Mouse (Mus musculus) adrenal gland, adult (tissue): ENCODE results near the gene Hbb-bt.
"Not testable (repeated sequence)": the region's sequence is repeated elsewhere in the genome, so short reads cannot be mapped to it uniquely, and the experiment has no call there.

Source experiments
- DNase-seq, 2 experiments: peaks; one replicate each; pipeline ENCODE4 v3.0.0; 2022 to 2023; ENCODE audit warnings: low spot score in 1 of 2; ENCODE audit not compliant: inconsistent age in 2 of 2

The Hbb-bt gene

DNA sequence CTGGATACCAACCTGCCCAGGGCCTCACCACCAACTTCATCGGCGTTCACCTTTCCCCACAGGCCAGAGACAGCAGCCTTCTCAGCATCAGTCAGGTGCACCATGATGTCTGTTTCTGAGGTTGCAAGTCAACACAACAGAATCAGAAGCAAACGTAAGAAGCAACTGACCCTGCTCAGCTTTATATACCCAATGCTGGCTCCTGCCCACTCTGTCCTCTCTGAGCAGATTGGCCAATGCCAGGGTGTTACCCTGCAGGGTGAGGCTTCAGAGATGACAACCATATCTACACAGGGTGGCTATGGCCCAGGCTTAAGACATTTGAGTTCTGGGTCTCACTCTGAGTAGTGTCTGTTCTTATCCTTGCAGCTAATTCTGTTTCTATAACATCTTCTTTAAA, at the start of gene Hbb-bt:
TSS of gene Hbb-bt (minus strand) at position 231 of the 400 bp plus-strand sequence.
- DNase-seq: no peak

DNA sequence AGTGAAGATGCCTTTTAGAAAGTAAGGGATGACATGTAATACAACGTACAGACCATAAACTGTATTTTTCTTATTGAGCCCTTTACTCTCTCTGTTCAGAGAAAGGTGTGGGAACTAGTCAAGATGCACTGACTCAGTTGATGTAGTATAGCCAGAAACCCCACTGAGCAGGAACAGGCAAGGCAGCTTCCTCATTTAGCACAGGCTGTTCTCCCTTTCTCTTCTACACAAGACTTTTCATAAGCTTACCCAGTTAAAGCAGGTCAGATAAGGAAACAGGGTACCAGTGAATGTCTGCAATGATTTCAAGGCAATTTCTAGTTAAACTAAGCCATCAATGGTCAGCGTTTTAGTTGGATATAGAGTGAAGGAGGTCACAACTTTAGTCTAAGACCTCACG, 47.7 kb upstream of the Hbb-bt start:
- no peak for DNase-seq

DNA sequence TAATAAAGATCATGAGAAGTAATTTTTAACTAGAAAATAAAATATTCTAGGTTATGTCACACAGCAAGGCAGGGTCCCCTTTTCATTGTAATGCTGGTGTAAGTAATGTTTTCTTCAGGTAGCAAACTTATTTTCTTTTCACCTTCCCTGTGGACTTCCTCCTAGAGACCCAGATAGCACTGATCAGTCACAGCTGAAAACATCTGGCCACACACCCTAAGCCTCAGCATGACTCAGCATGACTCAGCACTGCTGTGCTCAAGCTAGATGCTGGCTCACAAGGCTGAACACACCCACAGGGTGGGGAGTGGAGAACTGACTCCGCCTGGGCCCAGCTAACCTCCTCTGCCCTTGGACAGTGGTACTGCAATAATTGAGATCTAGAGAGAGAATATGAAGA, 47.1 kb upstream of the Hbb-bt start:
- peak; percentile 76 to 82 for DNase-seq

DNA sequence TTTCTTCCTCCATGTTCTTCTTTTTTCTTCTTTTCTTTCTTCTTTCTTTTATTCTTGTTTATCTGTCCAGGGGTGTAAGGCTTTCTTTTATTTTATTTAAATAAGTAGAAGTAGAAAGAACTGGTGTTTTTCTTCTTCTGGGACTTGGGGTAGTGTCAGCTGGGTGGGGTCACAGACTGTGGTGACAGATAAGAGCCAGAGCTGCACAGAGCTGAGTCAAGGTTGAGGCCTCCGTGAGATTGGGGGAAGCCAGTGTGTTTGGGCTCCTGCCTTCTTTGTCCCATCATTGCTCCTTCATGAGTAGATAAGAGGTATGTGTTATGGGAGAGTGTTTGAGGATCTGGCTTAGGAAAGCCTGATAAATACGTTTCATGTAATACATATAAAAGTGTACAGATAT, 45.3 kb upstream of the Hbb-bt start:
- DNase-seq: no peak

DNA sequence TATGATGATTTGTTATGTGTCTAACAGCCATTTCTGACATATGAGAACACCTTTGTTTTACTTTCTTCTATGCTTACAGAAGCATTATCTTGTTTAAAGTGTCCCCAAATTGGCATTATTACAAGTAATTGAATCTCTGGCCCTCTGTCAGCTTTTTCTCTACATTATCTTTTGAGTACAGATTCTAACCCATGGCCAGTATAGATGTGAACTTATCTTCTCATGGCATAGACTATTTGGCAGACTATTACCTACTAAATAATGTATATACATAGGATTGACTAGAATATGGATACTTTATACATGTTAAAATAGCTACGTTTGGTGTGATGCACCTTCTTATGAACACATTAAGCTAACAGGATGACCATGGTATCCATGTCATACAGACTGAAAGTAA, 40.9 kb upstream of the Hbb-bt start:
- no peak for DNase-seq

DNA sequence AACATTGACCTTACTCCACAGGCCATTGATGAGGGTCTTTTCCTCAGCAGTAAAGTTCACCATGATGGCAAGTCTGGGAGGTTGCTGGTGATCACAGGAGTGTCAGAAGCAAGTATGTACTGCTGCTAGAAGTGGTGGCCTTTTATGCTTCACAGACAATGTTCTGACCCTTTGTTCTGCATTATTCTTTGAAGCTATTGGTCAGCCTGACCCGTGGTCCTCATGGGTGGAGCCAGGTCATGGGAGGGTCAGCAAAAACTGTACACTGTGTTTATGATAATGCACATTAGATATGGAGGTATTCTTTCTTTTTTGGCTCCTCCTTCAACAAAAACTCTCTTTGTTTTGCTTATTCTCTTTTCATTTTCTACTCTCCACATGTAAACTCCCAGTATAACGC, 39.3 kb upstream of the Hbb-bt start, which contains the start of gene Hbb-y:
TSS of gene Hbb-y (minus strand) at position 127 of the 400 bp plus-strand sequence.
- DNase-seq: no peak

DNA sequence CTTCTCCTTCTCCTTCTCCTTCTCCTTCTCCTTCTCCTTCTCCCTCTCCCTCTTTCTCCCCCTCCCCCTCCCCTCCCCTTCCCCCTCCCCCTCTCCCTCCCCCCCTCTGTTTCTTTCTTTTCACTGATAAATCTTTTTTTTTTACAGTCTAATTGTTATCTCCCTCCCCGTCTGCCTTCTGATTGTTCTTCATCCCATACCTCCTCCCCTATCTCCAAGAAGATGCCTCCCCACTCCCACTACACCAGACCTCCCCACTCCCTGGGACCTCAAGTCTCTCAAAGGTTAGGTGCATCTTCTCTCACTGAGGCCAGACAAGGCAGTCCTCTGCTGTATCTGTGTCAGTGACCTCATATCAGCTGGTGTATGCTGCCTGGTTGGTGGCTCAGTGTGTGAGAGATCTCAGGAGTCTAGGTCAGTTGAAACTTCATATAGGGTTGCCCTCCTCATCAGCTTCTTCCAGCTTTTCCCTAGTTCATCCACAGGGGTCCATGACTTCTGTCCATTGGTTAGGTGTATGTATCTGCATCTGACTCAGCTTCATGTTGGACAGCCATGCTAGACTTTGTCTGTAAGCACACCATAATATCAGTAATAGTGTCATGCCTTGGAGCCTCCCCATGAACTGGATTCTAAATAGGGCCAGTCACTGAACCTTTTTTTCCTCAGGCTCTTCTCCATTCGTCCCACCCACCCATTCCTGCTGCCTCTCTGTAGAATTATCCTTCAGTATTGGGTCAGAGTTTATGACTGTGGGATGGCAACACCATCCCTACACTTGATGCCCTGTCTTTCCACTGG, 30.9 kb upstream of the Hbb-bt start:
- no peak for DNase-seq

DNA sequence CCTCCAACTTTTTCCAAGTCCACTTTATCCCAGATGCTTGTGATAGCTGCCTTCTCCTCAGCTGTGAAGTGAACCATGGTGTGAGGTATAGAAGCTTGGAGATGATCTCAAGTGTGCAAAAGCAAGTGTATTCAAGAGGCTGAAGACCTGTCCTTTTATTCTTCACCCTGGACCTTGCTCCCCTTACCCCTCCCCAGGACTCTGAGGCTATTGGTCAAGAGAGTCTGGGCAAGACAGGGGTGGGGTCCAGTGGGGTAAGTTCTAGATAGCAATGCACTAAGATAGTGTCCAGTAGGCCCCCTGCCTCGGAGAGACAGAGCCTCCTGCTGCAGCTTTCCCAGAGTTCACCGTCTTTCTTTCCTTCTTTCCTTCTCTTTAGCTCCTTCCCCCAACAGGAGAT, 29.2 kb upstream of the Hbb-bt start, which contains the start of gene Hbb-bh1:
TSS of gene Hbb-bh1 (minus strand) at position 131 of the 400 bp plus-strand sequence.
- no peak for DNase-seq

DNA sequence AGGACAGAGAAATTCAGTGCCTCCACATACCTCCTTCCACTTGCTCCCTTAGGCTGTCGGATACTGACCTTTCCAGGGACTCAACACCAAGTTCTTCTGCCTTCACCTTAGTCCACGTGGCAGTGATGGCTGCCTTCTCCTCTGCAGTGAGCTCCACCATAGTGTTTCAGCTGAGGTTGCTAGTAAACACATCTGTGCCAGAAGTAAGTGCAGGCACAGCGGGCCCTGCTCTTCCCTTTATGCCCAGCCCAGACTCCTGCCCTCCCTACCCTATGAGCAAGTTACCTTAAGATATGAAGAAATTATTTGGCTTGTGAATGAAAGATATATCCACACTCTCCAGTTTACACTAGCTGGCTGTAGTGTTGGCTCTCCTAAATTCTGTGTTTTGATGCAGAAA, 26.5 kb upstream of the Hbb-bt start, which contains the start of gene Hbb-bh2:
TSS of gene Hbb-bh2 (minus strand) at position 253 of the 400 bp plus-strand sequence.
- no peak for DNase-seq

DNA sequence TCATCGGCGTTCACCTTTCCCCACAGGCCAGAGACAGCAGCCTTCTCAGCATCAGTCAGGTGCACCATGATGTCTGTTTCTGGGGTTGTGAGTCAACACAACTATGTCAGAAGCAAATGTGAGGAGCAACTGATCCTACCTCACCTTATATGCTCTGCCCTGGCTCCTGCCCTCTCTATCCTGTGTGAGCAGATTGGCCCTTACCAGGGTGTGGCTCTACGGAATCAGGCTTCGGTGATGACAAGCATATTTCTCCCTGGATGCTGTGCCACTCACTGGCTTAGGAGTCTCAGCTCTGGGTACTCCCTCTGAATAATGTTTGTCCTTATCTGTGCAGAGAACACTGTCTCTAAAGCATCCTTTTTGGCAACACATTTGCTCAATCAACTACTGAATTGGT, 14.0 kb upstream of the Hbb-bt start, which contains the start of gene Hbb-bs:
TSS of gene Hbb-bs (minus strand) at position 289 of the 400 bp plus-strand sequence.
- DNase-seq: no peak

DNA sequence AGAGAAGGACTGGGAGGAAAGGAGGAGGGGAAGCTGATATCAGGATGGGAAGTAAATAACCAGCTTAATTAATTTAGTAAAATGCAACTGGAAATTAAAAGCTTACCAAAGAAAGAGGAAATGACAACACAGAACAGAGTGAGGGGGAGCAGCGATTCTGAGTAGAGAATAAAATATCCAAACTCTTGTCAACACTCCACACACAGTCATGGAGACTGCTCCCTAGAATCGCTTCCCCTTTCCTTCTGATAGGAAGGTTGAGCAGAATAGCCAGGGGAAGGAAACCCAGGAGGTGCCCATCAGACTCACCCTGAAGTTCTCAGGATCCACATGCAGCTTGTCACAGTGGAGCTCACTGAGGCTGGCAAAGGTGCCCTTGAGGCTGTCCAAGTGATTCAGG, 13.3 kb upstream of the Hbb-bt start:
- not testable (repeated sequence) for DNase-seq

DNA sequence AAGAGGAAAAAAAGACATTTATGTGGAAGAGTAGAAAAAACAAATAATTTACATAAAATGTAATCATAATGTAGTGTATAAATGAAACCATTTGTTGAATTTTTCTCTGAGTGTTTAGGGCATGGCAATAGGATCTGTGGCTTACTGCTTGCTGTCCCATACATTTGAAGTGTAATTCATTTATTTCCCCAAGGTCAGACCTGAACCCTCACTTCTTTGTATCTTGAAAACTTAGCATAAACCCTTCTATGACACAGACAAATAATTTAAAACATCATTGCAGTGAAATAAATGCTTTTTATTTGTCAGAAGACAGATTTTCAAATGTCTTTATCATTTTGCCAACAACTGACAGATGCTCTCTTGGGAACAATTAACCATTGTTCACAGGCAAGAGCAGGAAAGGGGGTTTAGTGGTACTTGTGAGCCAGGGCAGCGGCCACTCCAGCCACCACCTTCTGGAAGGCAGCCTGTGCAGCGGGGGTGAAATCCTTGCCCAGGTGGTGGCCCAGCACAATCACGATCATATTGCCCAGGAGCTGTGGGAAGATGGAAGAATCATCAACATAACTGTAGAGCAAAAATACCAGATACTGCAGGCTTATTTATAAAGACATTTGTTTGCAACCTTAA, 12.6 kb upstream of the Hbb-bt start:
- no peak for DNase-seq

DNA sequence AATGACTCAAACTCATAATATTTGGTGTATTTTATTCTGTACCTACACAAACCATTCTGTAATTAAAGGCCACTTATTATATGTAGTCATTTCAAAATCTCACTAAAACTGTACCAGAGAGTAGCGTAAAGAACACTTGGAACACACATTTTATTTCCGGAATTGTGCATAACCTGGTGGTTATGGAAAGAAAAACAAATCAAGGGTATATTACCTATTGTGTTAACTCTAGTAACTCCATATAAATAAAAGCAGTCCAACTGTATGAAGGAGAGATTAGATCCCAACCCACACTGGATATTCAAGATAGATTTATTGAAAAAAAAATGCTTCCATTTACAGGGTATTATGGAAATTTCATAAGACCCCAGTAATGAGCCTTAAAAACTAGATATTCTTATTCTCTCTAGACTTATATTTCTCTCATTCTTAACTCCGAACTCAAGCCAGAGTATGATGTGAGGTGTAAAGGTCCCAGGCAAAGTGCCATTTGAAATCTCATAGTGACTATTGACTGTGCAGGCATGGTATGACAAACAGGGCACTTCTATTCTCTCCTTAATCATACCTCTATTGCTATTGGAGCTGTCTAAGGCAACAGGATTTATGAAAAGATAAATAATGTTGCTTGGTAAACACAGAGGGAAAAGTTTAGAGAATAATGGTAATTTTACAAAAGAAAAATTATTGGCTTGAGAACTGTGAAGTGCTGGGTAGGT, 11.9 kb upstream of the Hbb-bt start:
- DNase-seq: no peak

DNA sequence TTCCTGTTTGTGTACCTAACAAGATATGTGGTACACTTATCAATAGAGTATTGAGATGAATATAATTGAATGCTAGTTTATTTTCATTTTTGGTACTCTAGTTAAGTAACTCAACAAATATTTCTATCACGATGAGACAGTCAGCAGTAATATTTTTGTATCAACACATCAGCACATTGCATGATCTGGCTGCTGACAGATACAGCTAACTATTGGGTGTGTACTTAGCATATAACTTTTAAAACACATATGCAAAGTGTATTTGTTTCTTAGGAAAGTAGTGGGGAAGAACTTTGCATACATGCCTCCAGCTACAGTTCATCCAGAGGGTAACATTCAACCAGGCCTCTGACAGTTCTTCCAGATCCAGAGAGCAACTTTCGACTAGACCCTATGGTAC, 10.8 kb upstream of the Hbb-bt start:
- DNase-seq: no peak

DNA sequence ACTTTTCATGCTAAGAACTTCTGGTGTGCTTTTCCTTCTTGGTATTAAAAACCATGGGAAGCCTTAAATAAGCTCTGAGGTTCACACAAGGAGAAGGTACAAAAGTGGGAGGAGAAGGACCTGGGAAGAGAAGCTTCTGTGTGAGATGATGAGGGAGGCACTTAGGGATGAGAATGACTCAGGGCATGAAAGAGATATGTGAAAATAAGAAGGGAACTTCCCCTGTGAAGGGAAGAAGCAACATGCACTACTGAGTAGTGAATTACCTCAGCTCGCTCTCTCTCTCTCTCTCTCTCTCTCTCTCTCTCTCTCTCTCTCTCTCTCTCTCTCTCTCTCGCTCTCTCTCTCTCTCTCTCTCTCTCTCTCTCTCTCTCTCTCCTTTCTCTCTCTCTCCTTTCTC, 1.3 kb upstream of the Hbb-bt start:
- not testable (repeated sequence) for DNase-seq

DNA sequence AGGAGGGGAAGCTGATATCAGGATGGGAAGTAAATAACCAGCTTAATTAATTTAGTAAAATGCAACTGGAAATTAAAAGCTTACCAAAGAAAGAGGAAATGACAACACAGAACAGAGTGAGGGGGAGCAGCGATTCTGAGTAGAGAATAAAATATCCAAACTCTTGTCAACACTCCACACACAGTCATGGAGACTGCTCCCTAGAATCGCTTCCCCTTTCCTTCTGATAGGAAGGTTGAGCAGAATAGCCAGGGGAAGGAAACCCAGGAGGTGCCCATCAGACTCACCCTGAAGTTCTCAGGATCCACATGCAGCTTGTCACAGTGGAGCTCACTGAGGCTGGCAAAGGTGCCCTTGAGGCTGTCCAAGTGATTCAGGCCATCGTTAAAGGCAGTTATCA, 644 bp downstream of the Hbb-bt start:
- DNase-seq: not testable (repeated sequence)

DNA sequence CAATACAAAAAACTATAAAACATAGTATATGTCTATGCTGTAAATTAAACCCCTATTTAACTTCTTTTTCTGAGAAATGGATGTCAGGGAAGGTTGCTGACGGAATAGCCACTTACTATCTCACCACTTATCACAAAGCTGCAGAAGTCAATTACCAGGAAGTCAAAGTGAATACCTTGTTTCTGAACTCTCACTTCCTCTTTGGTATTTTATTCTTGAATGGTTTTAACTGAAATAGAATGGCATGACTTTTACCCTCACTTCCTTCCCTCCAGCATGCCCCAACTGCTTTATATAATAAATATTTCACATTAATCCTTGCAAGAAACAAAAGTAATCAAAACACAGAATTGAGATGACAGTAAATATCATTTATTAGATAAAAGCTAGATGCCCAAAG, 1.6 kb downstream of the Hbb-bt start:
- DNase-seq: no peak

DNA sequence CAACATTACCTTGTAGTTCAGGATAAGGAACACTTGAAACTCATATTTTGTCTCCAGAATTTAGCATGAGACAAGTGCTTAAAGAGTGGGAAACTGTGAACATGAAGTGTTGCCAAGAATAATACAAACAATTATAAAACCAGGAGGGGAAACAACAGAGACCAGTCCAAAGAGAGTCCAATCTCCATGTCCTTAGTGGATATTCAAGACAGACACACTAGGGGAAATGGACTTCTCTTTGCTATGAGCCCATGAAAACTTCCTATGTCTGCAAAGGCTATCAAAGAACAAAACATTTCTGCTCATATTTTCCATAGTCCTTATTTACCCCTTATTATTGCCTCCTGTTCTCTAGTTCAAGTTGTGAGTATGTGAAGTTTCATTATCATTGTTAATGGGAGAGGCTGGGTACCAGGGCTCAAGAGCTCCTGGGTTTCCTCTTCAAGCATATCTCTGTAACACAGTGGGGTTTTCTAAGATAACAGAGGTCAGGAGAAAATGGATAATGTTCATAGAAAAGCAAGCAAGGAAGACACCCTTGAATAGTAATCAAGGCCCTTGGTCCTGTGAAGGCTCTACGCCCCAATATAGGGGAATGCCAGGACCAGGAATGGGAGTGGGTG, 2.5 kb downstream of the Hbb-bt start:
- DNase-seq: no peak

DNA sequence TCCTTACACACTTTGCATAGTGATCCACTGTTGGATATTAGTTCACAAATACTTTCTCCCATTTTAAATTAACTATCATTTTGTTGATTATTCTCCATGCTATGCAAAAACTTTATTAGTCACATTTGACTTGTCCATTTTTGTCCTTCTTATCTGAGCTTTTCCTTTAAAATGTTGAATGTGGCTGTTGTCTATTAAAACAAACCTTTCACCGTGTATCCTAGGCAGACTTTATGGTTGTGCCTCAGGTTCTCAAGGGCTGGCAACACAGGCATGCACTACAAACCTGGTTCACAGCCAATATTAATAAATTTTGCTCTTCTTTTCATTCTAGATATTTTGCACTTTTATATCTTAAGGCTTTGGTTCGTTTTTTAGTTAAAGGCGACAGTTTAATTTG, 3.0 kb downstream of the Hbb-bt start:
- no peak for DNase-seq

DNA sequence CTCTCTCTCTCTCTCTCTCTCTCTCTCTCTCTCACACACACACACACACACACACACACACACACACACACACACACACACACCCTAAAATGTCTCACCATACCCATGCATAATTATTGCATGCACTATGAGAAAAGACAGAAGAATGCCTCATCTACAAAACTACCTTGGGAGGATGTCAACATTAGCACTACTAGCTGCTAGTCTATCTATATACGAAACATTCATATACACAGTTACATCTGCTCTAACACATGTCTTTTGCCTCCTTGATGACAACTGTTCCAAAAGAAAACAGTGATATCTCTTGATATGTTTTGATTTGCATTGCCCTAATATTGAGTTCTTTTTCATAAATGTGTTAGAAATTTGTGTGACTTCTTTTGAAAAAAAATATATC, 3.5 kb downstream of the Hbb-bt start:
- DNase-seq: no peak

DNA sequence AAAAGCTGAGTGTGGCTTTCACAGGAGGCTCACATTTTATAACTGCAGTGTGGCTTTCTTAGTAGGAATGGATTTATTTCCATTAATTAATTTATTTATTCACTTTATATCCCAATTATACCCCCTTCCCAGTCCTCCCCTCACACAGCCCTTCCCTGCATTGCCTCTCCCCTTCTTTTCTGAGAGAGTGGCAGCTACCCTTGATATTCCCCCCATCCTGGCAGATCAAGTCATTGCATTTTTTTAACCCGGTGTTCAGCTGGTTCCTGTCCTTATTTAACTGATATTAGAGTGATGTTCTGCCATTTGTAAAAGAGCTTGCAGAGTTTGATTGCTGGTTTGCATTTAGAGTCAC, 4.0 kb downstream of the Hbb-bt start:
- DNase-seq: no peak
